Mouse (Mus musculus) cerebellum, adult 2 months (tissue): Measurements from ENCODE around the gene Cabs1.

ENCODE experiments used
- CTCF ChIP-seq: fragments of 200-500 bp; IDR thresholded peaks from 2 replicates; pipeline ENCODE4 v1.5.1; 2011; ENCODE audit warnings: low read depth, mild to moderate bottlenecking, control low read depth, low read length, moderate library complexity, borderline replicate concordance; ENCODE audit not compliant: insufficient read depth
- POLR2A ChIP-seq: fragments of 200-500 bp; IDR thresholded peaks from 2 replicates; pipeline ENCODE4 v1.6.1; 2011; ENCODE audit warnings: low read length, control low read depth, borderline replicate concordance; ENCODE audit not compliant: insufficient read depth

DNA sequence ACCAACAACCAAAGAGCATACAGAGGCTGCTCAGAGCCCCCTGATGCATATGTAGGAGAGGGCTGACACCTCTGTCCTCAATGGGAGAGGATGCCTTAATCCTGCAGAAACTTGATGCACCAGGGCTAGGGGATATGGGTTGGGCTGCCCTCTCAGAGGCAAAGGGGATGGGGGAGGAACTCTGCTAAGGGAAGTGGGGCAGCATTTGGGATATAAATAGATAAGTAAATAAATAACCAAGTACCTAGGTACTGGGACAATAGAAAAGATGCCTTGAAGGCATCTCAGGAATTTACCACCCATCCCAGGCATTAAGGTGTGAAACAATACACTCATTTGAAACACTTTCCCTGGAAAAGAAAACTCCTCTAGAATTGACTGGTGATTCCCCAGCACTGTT lies 27.4 kb upstream of the Cabs1 start:
- TF ChIP-seq POLR2A = no peak
- no peak for TF ChIP-seq CTCF
